17 mouse cellular contexts compared by ENCODE assay signal in the genomic region with DNA sequence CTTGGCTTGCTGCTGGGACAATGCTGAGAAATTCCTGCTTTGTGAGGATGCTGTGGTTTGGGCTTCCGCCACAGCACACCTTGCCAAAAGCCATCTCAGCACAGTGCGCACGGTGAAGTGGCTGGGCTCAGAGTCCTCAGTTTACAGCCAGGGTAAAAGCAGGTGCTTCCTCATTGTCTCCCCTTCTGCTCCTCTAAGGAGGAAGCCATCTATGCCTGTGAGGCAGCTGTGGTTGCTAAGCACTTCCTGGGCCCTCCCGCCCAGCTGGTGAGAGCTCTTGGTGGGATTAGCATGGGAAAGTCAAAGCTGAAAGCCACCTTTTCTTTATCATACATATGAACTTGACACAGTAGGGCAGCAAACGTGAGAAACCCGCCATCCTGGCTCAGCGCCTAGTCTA.
A peak's percentile ranks its signal among the peaks of the same experiment; 100 is the strongest.
DNase-seq lines count a peak whose midpoint lies in the region; ATAC-seq and TF ChIP-seq lines count a peak whose summit lies in the region.
"Had no signal": no experiment of that assay in that cellular context is flagged by ENCODE, and none has a peak within 500 bp of the region (broad histone marks: within the 10 kb centered on the region; RNA-seq: fewer than 3 reads in every experiment).

No protein-coding gene starts in this region.

- 0 out of 2 replicates have a peak, but pooled peaks have one; percentile 13 for ATAC-seq in hindbrain, postnatal 0 days
- ATAC-seq in granulocyte monocyte progenitor cell, adult 5-6 weeks (replicated peaks; ENCODE audit: poor library complexity, severe bottlenecking), result peak; percentile 50
- no peak for ATAC-seq in inflammation-experienced regulatory T-cells, adult 6 months

- H3K27ac ChIP-seq in hindbrain, postnatal 0 days, result no peak overlapping the region
- no peak overlapping the region for H3K27ac ChIP-seq in hindbrain, embryonic 10.5 days
- H3K27ac ChIP-seq: embryonic facial prominence, embryonic 13.5 days; heart, embryonic 10.5 days; neural tube, embryonic 15.5 days had no signal

- H3K4me1 ChIP-seq in hindbrain, postnatal 0 days (ENCODE audit: insufficient read depth, low read length), result no peaks in the 10 kb centered on the region
- 0 out of 2 replicates have a peak, but pooled peaks cover 7% of the 10 kb centered on the region for H3K4me1 ChIP-seq in hindbrain, embryonic 10.5 days (replicated peaks)
- H3K4me1 ChIP-seq: embryonic facial prominence, embryonic 13.5 days; heart, embryonic 10.5 days; neural tube, embryonic 15.5 days had no signal

- no peaks in the 10 kb centered on the region for H3K9me3 ChIP-seq in hindbrain, postnatal 0 days (ENCODE audit: low read length)
- H3K9me3 ChIP-seq in hindbrain, embryonic 10.5 days, result no peaks in the 10 kb centered on the region
- H3K9me3 ChIP-seq: embryonic facial prominence, embryonic 13.5 days; heart, embryonic 10.5 days; neural tube, embryonic 15.5 days had no signal

- no peak overlapping the region for H3K4me2 ChIP-seq in hindbrain, postnatal 0 days (ENCODE audit: low read depth, low read length)
- H3K4me2 ChIP-seq: embryonic facial prominence, embryonic 13.5 days; neural tube, embryonic 15.5 days had no signal

- H3K36me3 ChIP-seq in hindbrain, postnatal 0 days (ENCODE audit: insufficient read depth, low read length), result no peaks in the 10 kb centered on the region
- no peaks in the 10 kb centered on the region for H3K36me3 ChIP-seq in hindbrain, embryonic 10.5 days
- H3K36me3 ChIP-seq: embryonic facial prominence, embryonic 13.5 days; heart, embryonic 10.5 days; neural tube, embryonic 15.5 days had no signal

- no peak overlapping the region for H3K4me3 ChIP-seq in hindbrain, postnatal 0 days (ENCODE audit: low read length)
- H3K4me3 ChIP-seq in hindbrain, embryonic 10.5 days, result no peak overlapping the region
- H3K4me3 ChIP-seq: embryonic facial prominence, embryonic 13.5 days; heart, embryonic 10.5 days; neural tube, embryonic 15.5 days had no signal

- H3K9ac ChIP-seq in hindbrain, postnatal 0 days (replicated peaks; ENCODE audit: low read length), result no peak overlapping the region
- H3K9ac ChIP-seq: embryonic facial prominence, embryonic 13.5 days; neural tube, embryonic 15.5 days had no signal

- 73% methylated on average over 7 of the region's 7 CpGs for WGBS in hindbrain, postnatal 0 days
- 74% methylated on average over 7 of the region's 7 CpGs for WGBS in hindbrain, embryonic 10.5 days

- DNase-seq in hindbrain, postnatal 0 days (ENCODE audit: low spot score), result no peak
- DNase-seq in hindbrain, embryonic 10.5 days (ENCODE audit: low spot score), result no peak
- DNase-seq in ES-CJ7 (ENCODE audit: low read depth, low spot score), result peak; percentile 66
- DNase-seq in thymus, postnatal 25 days, result peak; percentile 39
- no peak for DNase-seq in embryo, embryonic 10 days (ENCODE audit: low spot score)
- DNase-seq: cerebellum, postnatal 25 days; gastrocnemius, postnatal 10 days; heart, postnatal 4 days; kidney, adult 11 months; kidney, postnatal 10 days; liver; lung, adult 2 months had no signal

- TF ChIP-seq CTCF in hindbrain, postnatal 0 days (IDR thresholded peaks at IDR 0.05; ENCODE audit: low read depth), result no peak

- H3K27me3 ChIP-seq in hindbrain, postnatal 0 days (ENCODE audit: insufficient read depth, low read length), result no peaks in the 10 kb centered on the region
- H3K27me3 ChIP-seq in hindbrain, embryonic 10.5 days (ENCODE audit: insufficient read depth, poor library complexity, severe bottlenecking), result no peaks in the 10 kb centered on the region
- H3K27me3 ChIP-seq: embryonic facial prominence, embryonic 13.5 days; neural tube, embryonic 15.5 days had no signal

Comparison
In these comparisons a context has a peak if more than half of its experiments do, and no peak if none do; other contexts are left out.
1. DNase-seq: peak in ES-CJ7 (single experiment) and thymus, postnatal 25 days (single experiment); none in hindbrain, postnatal 0 days (single experiment), hindbrain, embryonic 10.5 days (single experiment) and embryo, embryonic 10 days (single experiment).